Mouse (Mus musculus) spleen, embryonic (tissue): Measurements from ENCODE around the gene Apeh.

Experiments used
- CTCF ChIA-PET: fragments of 350-600 bp; sonication (Branson Sonifier 250); formaldehyde crosslinking; loops from one replicate; lab custom pipeline; 2022; lab: Charles Lee

Apeh gene

DNA sequence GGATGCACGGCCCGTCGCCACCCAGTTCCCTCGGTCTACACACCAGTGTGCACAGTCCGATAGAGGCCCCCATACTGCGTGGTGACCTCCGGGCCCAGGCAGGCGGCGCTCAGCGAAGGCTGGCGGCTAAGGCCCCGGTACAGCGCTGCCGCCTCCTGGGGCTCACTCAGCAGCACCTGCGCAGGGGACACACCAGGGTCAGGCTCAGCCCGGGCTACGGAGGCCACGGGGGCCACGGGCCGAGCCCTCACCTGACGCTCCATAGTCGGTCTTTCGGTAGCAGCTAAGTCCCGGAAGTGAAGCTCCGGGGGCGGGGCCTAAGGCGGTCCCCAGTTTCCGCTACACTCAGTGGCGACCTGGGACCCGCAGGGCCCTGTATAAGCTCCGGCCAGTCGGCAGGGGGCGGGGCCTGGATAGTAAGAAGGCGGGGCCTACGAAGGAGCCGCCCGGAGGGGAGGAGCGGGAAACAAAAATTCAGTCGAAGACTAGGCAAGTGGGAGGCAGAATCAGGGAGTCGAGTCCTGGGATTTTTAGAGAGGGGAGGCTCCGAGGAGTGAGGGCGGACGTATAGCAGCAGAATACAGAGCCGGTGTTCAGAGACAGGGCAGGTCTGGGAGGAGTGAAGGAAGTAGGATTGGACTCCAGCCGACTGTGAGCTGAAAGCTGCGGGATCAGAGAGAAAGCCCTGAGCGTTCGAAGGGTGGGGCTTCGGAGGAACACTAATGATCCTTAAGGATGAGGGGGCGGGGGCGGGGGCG lies at the start of gene Apeh:
TSS of gene Apeh (minus strand) at position 423 of the 758 bp plus-strand sequence.
- CTCF ChIA-PET = no interaction called here

DNA sequence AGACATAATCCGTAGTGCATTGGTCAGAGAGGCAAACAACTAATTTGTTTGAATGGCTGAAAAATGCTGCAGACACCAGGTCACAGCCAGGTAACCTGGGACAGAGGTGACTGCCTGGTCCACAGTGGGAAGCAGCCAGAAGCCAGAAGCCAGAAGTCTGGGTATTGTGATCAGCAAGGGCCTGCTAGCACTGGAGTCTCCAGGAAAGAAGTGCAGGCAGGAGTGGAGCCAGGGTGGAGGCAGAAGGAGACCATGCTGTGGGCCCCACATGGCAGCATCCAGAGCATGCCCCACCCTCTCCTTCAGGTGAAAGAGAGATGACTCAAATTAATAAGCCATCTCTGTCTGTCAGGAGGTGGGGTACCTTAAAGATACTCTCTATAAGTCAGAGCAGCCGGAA lies 49.1 kb upstream of the Apeh start:
- CTCF ChIA-PET = no interaction called here

DNA sequence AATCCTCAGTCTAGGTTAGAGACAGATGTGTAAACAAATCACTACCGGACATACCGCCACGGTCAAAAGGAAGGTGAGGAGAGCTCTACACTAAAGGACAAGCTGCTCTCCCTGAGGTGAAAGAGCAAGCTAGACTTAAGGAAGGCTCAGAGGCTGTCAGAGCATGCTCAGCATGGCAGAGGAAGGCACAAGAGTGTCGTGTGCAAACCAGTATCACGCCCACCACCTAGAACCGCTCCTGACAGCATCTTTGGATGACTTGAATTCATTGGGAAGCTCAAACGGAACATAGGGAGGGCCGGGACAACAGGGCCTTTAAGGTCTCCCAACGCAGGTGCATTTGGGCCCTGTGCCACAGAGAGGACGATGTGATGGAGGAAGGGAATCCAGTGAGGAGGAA lies 47.0 kb upstream of the Apeh start:
- CTCF ChIA-PET = interaction anchor here (0.5 kb wide), 1 partner anchor 23 kb away, joined by 8 read pairs; no protein-coding TSS in a partner anchor

DNA sequence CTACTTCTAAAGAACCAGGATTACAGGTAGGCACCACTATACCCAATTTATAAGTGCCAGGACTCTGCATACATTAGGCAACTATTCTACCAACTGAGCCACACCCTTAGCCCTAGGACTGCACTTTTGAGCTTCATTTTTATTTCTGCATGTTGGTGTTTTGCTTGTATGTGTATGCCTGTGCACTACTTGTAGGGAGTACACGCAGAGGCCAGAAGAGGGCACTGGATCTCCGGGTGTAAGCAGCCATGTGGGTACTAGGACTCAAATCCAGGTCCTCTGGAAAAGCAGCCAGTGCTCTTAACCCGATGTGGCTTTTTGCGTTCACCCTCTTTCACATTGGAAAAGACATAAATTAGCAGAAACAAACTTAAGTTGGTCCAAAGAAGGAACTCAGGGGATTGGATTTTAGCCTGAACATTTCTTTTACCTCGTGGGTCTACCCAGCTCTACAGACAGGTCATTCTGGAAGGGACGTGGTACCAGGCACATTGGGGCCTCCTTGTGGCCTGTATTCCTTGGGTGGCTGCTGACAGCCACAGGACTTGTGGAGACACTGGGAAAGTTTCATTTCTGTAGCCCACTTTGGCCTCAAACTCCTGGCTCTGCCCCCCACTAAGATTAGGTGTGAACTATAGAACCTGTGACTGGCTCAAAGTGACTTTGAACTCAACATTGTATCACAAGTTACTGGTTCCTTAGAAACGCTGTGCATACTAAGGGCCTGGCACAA lies 45.7 kb upstream of the Apeh start:
- CTCF ChIA-PET = no interaction called here

DNA sequence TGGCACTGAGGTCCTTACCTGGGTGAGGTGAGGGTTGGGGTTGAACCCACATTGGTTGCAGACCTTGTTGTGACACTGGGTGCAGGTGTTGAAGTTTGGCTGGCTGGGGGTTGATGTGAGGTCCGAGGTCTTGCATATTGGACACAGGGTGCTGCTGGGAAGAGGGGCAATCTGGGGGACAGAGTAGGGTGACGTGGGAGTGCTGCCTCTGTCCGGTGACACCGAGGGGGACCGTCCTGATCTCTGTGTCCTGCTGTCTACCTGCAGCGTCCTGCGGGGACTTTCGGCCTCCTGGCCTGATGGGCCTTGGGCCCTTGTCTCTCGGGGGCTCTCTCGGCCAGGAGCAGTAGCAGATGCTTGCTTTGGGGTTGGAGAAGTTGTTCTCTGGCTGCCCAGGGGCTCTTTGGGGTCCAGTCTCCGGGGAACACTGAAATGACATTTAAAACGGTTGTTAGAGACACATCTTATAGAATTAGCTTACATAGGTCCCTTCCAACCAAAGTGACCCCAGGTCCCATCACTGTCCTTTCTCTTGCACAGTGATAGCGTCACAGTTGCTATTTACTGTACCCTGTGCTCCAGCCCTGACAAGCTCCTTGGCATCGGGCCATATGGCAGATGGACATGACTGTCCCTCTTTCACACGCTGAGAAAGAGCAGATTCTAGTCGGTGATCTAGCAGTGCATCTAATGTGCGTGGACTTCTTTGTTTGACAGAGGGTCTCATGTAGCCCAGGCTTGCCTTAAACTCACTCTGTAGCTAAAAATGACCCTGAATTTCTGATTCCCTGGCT lies 45.0 kb upstream of the Apeh start:
- CTCF ChIA-PET = no interaction called here

DNA sequence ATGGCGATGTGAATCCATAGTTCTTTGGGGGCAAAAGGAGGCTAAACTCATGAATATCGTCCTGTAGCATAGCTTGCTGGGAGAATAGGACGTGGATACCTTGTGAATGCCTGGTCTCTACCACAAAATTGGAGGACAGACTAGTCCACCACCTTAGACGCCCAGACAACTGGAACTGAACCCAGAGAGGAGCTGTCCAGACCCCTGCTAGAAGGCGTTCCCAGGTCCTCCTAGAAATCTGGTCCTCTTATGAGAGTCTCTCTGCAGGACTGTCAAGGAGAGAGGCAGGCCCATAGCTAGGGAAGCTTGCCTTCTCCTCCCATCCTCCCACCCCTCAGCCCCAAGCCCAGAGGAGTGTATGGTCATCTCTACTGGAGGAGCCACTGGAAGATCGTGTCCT lies 43.7 kb upstream of the Apeh start:
- CTCF ChIA-PET = no interaction called here

DNA sequence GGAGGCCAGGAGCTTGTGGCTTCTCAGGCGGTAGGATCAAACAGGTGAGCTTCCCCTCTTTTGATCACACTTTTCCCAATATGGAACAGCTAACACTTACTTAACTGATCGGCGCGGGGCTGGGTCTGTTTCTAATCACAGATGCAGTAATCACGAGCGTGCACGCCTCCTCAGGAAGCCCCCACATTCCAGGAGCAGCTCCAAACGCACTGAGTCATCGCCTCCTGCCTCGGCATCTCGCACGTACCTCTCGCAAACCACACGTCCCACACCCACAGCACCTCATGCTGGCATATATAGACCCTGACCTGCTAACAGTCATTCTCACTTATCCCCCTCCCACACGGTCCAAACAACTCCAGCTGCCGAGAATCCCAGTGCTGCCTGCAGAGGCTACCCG lies 43.1 kb upstream of the Apeh start:
- CTCF ChIA-PET = no interaction called here

DNA sequence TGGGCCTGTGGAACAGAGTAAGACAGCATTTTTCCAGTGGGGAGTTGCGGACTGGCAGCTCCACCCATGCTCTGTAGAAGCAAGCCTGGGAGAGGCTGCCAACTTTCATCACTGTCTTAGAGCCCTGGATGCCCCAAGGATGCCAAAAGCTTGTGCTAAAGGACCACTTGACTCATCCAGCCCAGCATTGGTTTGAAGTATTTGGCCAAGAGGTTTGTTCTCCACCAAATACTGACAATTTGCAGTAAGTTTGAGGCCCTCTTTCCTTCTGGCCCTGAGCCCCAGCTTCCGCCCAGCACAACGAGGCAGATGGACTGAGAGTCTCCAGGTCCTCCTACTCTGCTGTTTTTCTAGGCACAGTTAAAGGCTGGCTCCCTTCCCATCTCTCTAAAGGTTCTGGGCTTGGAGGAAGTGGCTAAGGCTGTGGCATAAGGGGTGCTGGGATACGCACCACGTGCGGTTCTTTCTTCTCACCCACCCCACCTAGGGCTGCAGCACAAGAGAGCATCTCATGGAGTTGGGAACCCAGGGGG lies 42.6 kb upstream of the Apeh start:
- CTCF ChIA-PET = interaction anchor here (0.6 to 0.8 kb wide), 3 partner anchors 9 to 66 kb away, joined by 4 to 9 read pairs (median 5); no protein-coding TSS in a partner anchor

DNA sequence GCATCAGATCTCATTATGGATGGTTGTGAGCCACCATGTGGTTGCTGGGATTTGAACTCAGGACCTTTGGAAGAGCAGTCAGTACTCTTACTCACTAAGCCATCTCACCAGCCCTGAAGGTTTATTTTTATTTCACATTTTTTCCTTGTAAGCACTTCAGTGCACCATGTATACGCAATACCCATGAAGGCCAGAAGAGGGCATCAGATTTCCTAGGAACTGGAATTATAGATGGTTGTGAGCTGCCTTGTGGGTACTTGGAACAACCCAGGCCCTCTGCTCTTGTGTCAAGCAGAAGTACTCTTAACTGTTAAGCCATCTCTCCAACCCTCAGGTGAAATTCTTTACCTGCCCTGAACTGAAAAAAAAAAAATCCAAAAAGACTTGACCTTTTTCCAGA lies 41.8 kb upstream of the Apeh start:
- CTCF ChIA-PET = interaction anchor here (0.7 to 0.8 kb wide), 2 partner anchors 49 to 67 kb away, joined by 4 to 5 read pairs; no protein-coding TSS in a partner anchor

DNA sequence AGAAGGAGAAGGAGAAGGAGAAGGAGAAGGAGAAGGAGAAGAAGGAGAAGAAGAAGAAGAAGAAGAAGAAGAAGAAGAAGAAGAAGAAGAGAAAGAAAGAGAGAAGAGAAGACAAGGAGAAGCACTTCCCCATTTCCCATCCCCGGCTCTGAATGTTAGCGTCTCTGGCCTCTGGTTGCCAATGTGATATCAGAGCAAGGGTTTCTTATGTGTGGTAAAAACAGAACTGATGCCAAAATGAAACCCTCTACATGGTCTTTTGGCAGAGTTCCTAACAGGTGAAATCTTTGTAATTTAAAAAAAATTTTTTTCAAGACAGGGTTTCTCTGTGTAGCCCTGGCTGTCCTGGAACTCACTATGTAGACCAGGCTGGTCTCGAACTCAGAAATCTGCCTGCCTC lies 41.3 kb upstream of the Apeh start:
- CTCF ChIA-PET = interaction anchor here (0.7 kb wide), 1 partner anchor 49 kb away, joined by 4 read pairs; no protein-coding TSS in a partner anchor

DNA sequence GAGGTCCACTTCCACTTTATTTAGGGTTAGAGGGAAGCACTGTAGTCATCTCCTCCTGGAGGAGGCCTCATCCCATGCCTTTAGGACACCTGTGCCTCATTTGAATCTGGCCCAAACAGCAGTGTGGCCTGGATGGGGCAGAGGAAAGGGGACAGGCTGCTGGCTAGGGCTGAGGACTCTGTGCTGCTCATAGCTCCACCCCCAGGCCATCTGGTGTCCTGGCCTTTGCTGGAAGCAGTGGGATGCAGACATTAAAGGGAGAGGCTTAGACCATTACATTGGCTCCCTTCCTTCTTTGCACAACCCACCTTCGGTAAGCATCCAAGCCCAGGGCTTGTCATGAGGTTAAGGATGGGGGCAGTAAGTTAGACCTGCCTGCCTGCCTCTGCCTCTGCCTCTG lies 39.1 kb upstream of the Apeh start:
- CTCF ChIA-PET = no interaction called here

DNA sequence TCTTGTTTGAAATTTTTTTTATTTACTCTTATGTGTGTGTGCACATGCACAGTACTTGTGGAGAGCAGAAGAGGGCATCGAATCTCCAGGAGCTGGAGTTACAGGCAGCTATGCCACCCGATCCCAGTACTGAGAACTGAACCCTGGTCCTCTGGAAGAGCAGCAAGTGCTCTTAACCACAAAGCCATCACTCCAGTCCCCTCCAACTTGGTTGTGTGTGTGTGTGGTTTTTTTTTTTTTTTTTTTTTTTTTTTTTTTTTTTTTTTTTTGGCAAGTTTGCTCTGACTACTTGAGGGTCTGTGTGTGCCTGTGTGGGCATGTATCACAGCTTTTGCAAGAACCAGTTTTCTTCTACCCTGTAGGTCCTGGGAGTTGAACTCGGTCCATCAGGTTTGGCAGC lies 38.0 kb upstream of the Apeh start:
- CTCF ChIA-PET = no interaction called here

DNA sequence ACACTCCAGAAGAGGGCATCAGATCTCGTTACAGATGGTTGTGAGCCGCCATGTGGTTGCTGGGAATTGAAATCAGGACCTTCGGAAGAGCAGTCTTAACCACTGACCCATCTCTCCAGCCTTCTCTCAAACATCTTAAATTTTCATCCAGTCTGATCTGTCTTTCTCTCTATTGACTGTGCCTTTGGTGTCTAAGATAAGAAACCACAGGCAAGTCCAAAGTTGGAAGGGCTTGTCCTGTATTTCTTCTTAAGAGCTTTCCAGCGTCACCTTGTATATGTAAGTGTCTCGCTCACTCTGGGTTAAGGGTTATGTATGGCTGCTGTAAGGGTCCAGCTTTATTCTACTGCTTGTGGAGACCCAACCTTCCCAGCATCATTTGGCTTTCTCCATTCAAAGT lies 37.1 kb upstream of the Apeh start:
- CTCF ChIA-PET = no interaction called here

DNA sequence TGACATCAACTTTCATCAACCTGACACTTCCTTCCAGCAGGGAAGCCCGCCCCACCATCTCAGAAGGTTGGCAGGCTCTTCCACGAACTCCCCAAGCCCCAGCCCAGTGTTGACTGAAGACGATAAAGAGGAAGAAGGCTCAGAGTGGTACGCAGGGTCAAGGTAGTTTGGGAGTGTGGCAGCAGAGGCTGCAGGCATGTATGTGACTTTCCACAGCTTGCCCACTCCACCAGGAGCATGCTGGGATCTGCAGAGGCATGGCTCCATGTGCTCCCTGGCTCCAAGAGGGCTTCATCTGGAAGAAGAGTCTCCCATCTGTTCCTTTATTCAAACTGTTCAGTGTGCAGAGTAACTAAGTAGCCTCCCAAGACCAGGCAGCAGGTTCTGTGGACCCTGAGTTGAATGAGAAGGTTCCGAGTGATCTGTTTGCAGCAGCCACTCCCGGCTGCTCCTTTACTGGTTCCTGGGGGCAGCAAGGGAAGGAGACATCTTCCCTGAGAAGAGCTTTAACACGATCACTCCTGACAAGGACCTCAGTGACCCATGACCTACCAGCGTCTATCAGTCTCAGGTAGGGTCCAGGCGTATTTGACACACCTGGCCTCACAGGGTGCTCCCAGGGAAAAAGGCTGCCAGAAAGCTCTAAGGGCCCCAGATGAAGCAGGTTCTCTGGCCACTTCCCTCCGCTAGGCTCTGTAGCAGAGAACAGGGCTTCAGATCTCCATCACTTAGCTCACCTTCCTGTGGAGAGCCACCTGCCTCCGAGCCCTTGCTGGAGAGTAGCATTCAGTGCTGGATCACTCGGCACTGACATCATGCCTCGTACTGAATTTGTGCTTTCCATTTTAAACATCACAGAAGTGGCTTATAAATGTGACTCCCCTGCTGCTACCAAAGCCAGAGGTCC lies 34.9 kb upstream of the Apeh start:
- CTCF ChIA-PET = no interaction called here

DNA sequence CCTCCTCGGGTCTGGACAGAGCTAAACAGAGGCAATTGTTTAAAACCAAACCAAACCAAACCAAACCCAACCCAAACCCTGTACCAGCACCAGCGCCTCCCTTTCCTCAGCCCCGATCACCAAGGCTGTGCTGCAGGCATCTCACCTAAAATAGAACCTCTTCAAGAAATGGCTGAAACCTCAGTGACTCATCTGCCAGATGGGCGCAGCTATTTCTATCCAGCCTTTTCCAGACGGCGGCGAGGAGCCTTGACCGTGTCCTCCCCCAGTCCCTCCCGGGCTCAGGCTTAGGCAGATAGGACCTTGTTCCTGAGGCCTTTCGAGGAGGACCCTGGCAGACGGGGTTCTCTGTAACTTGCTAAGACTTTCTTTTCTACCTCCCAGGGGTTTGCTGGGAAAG lies 33.8 kb upstream of the Apeh start:
- CTCF ChIA-PET = no interaction called here

DNA sequence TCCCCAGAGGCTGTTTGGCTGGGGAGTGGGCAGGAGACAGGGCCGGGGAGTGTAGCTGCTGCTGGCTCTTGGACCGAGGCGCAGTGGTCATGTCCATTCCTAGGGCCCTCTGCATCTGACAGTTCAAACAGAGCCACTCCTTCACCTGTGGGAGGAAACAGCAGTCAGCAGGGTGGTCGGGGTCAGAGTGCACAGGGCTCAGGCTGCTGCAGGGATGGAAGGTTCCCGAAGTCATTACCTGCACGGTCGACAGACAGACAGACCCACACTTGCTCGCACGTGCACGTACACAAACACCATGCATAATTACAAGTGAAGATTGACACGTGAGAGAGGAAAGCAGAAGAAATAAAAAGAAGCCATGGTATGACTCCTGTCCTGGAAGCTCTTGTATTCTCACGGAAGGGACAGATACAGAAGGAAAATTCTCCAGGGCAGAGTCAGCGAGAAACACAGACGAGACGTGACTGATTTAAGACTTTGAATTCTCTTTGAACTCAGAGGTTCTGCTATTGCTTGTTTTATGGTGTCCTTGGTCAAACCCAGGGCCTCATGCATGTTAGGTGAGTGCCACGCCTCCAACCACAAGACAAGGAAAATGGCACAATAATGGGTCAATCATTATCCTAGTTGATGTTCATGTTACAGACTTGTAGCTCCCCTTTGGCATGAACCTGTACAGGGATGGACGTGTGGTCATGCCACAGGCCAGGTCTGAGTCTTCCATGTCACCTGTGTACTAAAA lies 32.2 kb upstream of the Apeh start:
- CTCF ChIA-PET = no interaction called here

DNA sequence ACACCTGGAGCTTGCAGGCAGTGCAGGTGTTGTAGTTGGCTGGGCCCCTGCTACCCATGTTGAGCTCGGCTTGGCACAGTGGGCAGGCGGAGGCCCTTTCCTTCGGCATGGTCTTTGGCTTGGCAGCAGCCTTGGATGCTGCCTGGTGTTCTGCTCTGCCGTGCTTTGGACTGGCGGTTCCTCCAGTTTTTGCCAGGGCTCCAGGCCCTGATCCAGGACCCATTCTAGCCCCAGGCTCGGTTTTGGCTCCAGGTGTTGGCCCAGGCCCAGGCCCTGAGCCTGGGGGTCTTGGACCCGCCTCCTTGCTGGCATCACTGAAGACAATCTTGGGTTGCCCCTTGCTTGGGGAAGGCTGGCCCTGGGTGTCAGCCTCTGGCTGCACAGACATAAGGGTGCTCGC lies 31.3 kb upstream of the Apeh start:
- CTCF ChIA-PET = no interaction called here

DNA sequence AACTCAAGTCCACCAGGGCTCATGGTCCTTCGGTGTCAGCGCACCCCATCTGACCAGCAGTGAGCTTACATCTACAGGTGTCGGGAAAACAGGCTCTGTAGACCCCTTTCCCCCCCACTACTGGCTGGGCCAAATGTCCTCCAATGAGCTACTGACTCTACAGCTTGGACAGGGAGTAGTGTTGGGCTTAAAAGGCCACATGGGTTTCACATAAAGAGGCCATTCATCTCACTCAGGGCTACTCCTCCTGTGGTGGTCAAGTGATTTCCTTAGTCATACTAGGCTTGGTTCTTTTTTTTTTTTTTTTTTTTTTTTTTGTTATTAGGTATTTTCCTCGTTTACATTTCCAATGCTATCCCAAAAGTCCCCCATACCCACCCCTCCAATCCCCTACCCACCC lies 29.5 kb upstream of the Apeh start:
- CTCF ChIA-PET = interaction anchor here (0.7 kb wide), 1 partner anchor 45 kb away, joined by 14 read pairs; no protein-coding TSS in a partner anchor

DNA sequence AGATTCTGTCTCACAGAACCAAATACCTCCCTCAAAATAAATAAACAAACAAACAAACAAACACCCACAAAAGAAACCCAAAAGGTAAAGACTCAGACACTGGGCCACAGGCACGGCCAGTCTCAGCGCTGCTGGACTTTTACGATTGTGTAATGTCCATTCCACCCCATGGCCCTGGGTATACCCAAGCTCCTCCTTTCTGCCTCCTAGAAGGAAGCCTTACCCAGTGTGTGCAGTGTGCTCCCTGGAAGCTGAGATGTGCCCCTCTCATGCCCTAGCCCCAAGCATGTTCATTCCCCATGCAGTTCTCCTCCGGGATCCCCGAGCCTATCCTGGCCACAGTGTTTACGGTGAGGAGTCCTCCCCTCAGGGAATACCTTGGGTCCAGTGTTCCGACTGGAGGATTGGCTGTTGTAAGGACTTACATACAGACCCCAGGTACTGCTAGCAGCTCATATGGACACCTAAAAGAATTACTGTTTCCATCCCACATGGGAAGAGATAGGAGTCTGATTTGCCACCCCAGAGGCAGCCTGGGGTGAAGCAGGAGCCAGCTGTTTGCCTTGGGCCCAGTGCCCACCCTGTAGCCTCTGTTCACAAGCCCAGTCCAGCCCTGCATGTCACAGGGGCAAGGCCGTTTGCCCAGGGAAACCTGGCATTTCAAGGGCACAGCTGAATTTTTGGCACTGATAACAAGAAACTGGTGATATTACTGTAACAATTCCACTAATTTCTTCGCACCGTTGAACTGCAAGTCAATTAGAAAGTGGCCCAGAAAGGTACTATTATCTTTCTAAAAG lies 27.0 kb upstream of the Apeh start:
- CTCF ChIA-PET = no interaction called here
